Comparison of ENCODE assay signal across 8 mouse cellular contexts in genomic region chr11:97840991-97841661, GRCm38 (mm10). TPM values are rescaled to one million over a fixed set of nuclear protein-coding genes. Genes with fewer than 3 reads are reported as not detected.
DNase-seq lines count a peak whose midpoint lies in the region; ATAC-seq and TF ChIP-seq lines count a peak whose summit lies in the region.

No protein-coding gene starts in this region.

- H3K4me3 ChIP-seq in intestine, embryonic 16.5 days (ENCODE audit: low read length): peak overlapping the region; percentile 50
- peak overlapping the region; percentile 70 for H3K4me3 ChIP-seq in midbrain, embryonic 10.5 days
- peak overlapping the region; percentile 53 for H3K4me3 ChIP-seq in small intestine, adult 2 months (ENCODE audit: low read depth, low read length)

- H3K4me1 ChIP-seq in intestine, embryonic 16.5 days (ENCODE audit: control insufficient read depth, insufficient read depth, low read length): peaks cover 4% of the 10 kb centered on the region; the same call in 1 of the 2 replicates
- peaks cover 26% of the 10 kb centered on the region for H3K4me1 ChIP-seq in midbrain, embryonic 10.5 days
- H3K4me1 ChIP-seq in small intestine, adult 2 months (ENCODE audit: control insufficient read depth, insufficient read depth, insufficient read length, low read length): peaks cover 4% of the 10 kb centered on the region

- peak overlapping the region; percentile 59 for H3K4me2 ChIP-seq in intestine, embryonic 16.5 days (ENCODE audit: low read depth, low read length)

- H3K9me3 ChIP-seq in intestine, embryonic 16.5 days (ENCODE audit: control insufficient read depth, low read length): no peaks in the 10 kb centered on the region
- no peaks in the 10 kb centered on the region for H3K9me3 ChIP-seq in midbrain, embryonic 10.5 days (replicated peaks)

- no peak for TF ChIP-seq CTCF in small intestine, adult 2 months (IDR thresholded peaks at IDR 0.05; ENCODE audit: extremely low read depth, insufficient read length, insufficient replicate concordance, low read depth, low read length)

- peak; percentile 69 for ATAC-seq in intestine, embryonic 16.5 days

- H3K27ac ChIP-seq in intestine, embryonic 16.5 days (ENCODE audit: low read length): peak overlapping the region; percentile 65
- peak overlapping the region; percentile 93 for H3K27ac ChIP-seq in midbrain, embryonic 10.5 days (replicated peaks)
- H3K27ac ChIP-seq in small intestine, adult 2 months (ENCODE audit: insufficient read depth, low read depth, low read length): peak overlapping the region; percentile 29; the same call in 1 of the 2 replicates

- DNase-seq in urinary bladder, adult 2 months (ENCODE audit: low spot score): peak; percentile 31
- DNase-seq in urinary bladder, postnatal 10 days (ENCODE audit: low spot score): no peak
- DNase-seq in embryo, embryonic 9.5 days (ENCODE audit: extremely low spot score): peak; percentile 86
- DNase-seq in heart, adult 11 months: peak; percentile 99
- DNase-seq in left cerebral cortex, postnatal 14 days (ENCODE audit: low spot score in 2 of 2): peak; percentile 92 to 96
- peak; percentile 84 for DNase-seq in midbrain, embryonic 10.5 days (ENCODE audit: low spot score)

- intact Hi-C loops in left cerebral cortex, postnatal 14 days (cut with DNase I): loop anchor here (1.0 to 5.0 kb wide), 2 partner anchors 41 to 42 kb away; partner anchors contain the start of gene Fbxo47

- peak overlapping the region; percentile 66 for H3K9ac ChIP-seq in intestine, embryonic 16.5 days (ENCODE audit: low read depth, low read length)

- TF ChIP-seq POLR2A in small intestine, adult 2 months (IDR thresholded peaks at IDR 0.05; ENCODE audit: low read depth, low read length): no peak

- H3K36me3 ChIP-seq in intestine, embryonic 16.5 days (ENCODE audit: control insufficient read depth, insufficient read depth, low read length): no peaks in the 10 kb centered on the region
- H3K36me3 ChIP-seq in midbrain, embryonic 10.5 days: peaks cover 24% of the 10 kb centered on the region
- peaks cover 21% of the 10 kb centered on the region for H3K36me3 ChIP-seq in small intestine, adult 2 months (ENCODE audit: control insufficient read depth, insufficient read depth, low read length)

- H3K27me3 ChIP-seq in intestine, embryonic 16.5 days (replicated peaks; ENCODE audit: control insufficient read depth, insufficient read depth, low read length): no peaks in the 10 kb centered on the region
- no peaks in the 10 kb centered on the region for H3K27me3 ChIP-seq in midbrain, embryonic 10.5 days (ENCODE audit: low read depth, poor library complexity, severe bottlenecking)
- no peaks in the 10 kb centered on the region for H3K27me3 ChIP-seq in small intestine, adult 2 months (ENCODE audit: control insufficient read depth, insufficient read depth, low read length)

- 5% methylated on average over 22 of the region's 22 CpGs for WGBS in intestine, embryonic 16.5 days
- under 1% methylated on average over 22 of the region's 22 CpGs for WGBS in midbrain, embryonic 10.5 days
- WGBS in small intestine, adult 2 months: 14% methylated on average over 22 of the region's 22 CpGs

RNA-seq across cellular contexts. Expression of gene B230217C12Rik, which starts 0.5 kb away (rescaled TPM):
- polyA plus RNA-seq in urinary bladder, adult 2 months (2012; rRNA removed): 3.8 and 5.6 TPM in 2 replicates
- polyA plus RNA-seq in intestine, embryonic 16.5 days (2015; fragmentation: Nextera tagmentation; extraction: Ambion mirVana): 4.1 TPM in 2 replicates
- total RNA-seq in left cerebral cortex, postnatal 14 days (2021): 10 to 100 TPM; 48.5 to 52.8 TPM
- polyA plus RNA-seq in midbrain, embryonic 10.5 days (2016; fragmentation: Nextera tagmentation; extraction: Ambion mirVana): 12.6 and 14.3 TPM in 2 replicates
- polyA plus RNA-seq in small intestine, adult 2 months (2012; rRNA removed): 0.43 and 0.44 TPM in 2 replicates

RNA-seq across cellular contexts. Expression of gene Lasp1, which starts 42.3 kb away (rescaled TPM):
- polyA plus RNA-seq in urinary bladder, adult 2 months (2012; rRNA removed): 101 and 108 TPM in 2 replicates
- polyA plus RNA-seq in intestine, embryonic 16.5 days (2015; fragmentation: Nextera tagmentation; extraction: Ambion mirVana): 141 and 148 TPM in 2 replicates
- 100 to 1,000 TPM; 189 to 204 TPM for total RNA-seq in left cerebral cortex, postnatal 14 days (2021)
- 75.1 and 88.8 TPM in 2 replicates for polyA plus RNA-seq in midbrain, embryonic 10.5 days (2016; fragmentation: Nextera tagmentation; extraction: Ambion mirVana)
- polyA plus RNA-seq in small intestine, adult 2 months (2012; rRNA removed): 165 and 397 TPM in 2 replicates

RNA-seq across cellular contexts. Expression of gene Fbxo47, which starts 42.8 kb away (rescaled TPM):
- 0.28 and 0.40 TPM in 2 replicates for polyA plus RNA-seq in urinary bladder, adult 2 months (2012; rRNA removed)
- polyA plus RNA-seq in intestine, embryonic 16.5 days (2015; fragmentation: Nextera tagmentation; extraction: Ambion mirVana): 0.26 and 0.78 TPM in 2 replicates
- total RNA-seq in left cerebral cortex, postnatal 14 days (2021): under 1 TPM; 0.86 to 0.99 TPM
- 0.38 and 0.40 TPM in 2 replicates for polyA plus RNA-seq in midbrain, embryonic 10.5 days (2016; fragmentation: Nextera tagmentation; extraction: Ambion mirVana)
- polyA plus RNA-seq in small intestine, adult 2 months (2012; rRNA removed): not detected in 2 replicates

RNA-seq across cellular contexts. Expression of gene Rpl23, which starts 58.9 kb away (rescaled TPM):
- 911 and 1,027 TPM in 2 replicates for polyA plus RNA-seq in urinary bladder, adult 2 months (2012; rRNA removed)
- polyA plus RNA-seq in intestine, embryonic 16.5 days (2015; fragmentation: Nextera tagmentation; extraction: Ambion mirVana): 466 and 491 TPM in 2 replicates
- total RNA-seq in left cerebral cortex, postnatal 14 days (2021): 100 to 1,000 TPM; 342 to 343 TPM
- polyA plus RNA-seq in midbrain, embryonic 10.5 days (2016; fragmentation: Nextera tagmentation; extraction: Ambion mirVana): 378 and 451 TPM in 2 replicates
- polyA plus RNA-seq in small intestine, adult 2 months (2012; rRNA removed): 10.2 and 22.0 TPM in 2 replicates

Comparison
In these comparisons a context has a peak if more than half of its experiments do, and no peak if none do; other contexts are left out.
1. H3K27ac ChIP-seq: peak in every context shown above with its lines; median percentile 93 in midbrain, embryonic 10.5 days; 65 in intestine, embryonic 16.5 days; 29 in small intestine, adult 2 months.